Mouse (Mus musculus): ENCODE measurements around the gene Tstd2. TPM values are rescaled to one million over a fixed set of nuclear protein-coding genes. Genes with fewer than 3 reads are reported as not detected.
A peak's percentile ranks its signal among the peaks of the same experiment; 100 is the strongest.

Gene Tstd2
- polyA plus RNA-seq, 1 experiment from 2014 or later, result 36.1 TPM

DNA sequence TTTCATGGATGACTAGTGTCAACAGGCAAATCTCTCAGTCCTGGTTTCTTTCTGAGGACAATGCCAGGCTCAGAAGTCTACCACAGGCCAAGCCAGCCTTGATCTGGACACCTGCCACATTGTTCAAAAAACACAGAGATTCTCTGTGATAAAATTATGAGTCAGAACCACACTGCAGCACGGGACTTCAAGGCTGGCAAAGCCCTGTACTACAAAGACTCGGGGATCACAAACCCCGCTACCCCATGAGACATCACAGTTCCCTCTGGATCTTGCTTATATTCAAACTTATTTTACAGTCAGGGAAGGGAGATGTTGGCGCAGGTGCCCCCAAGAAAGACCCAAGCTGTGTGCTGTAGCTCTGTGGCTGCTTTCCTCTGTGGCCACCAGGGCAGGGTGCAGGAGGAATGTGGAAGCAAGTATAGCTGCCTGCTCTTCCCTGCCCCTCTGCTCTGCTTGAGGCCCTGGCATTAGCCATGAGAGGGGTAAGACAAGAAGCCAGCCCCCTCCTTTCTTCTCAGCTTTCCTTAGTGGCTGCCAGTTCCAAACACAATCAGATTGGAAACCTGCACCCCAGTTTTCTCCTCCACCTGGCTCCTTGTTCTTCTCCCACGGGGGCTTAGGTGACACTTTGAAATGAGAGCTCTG, 45.9 kb downstream of the Tstd2 start:
- H3K27me3 ChIP-seq (ENCODE audit: control insufficient read depth, insufficient read depth, low read length), result no peaks in the 10 kb centered on the region
- H3K9ac ChIP-seq (ENCODE audit: low read length), result no peak overlapping the region
- WGBS, result 88% methylated on average over 5 of the region's 5 CpGs
- DNase-seq (ENCODE audit: low spot score, missing footprints) (peak; percentile 57), ATAC-seq (ENCODE audit: low FRiP score) (no peak)
- H3K4me1 ChIP-seq (ENCODE audit: control insufficient read depth, insufficient read depth, low read length), result no peaks in the 10 kb centered on the region
- no peak overlapping the region for H3K27ac ChIP-seq (ENCODE audit: low read depth, low read length)
- no peaks in the 10 kb centered on the region for H3K9me3 ChIP-seq (ENCODE audit: control insufficient read depth, low read length)
- H3K4me2 ChIP-seq, result no peak overlapping the region
- H3K36me3 ChIP-seq (ENCODE audit: control insufficient read depth, insufficient read depth, low read length), result no peaks in the 10 kb centered on the region
- no peak overlapping the region for H3K4me3 ChIP-seq (ENCODE audit: low read depth, low read length)

DNA sequence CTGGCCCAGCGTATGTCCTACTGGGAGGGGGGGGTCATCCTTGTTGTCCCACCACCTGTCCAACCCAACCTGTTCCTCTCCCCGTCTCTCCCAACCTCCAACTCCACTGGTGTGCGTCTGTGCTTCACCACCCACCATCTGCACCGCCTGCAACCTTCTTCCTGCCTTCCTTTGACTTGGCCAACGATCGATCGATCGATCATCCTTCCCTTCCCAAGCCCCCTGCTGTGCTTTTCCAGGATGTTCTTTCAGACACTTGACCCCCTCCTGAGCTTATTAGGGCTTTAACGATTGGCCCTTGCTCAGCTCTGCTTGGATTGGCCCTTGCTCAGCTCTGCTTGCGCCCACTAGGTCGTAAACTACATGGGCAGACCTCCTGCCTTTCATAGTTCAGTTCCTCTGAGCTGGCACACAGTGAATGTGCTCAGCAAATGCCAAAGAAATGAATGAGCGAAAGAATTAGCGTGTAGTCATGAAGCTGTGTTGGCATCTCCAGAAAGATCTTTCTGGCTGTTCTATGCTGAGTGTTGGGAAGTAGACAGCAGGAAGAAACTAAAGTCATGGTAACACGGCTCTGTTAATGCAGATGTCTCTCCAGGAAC, 48.9 kb downstream of the Tstd2 start:
- no peak overlapping the region for H3K9ac ChIP-seq (ENCODE audit: low read length)
- H3K27me3 ChIP-seq (ENCODE audit: control insufficient read depth, insufficient read depth, low read length), result no peaks in the 10 kb centered on the region
- no peak overlapping the region for H3K4me3 ChIP-seq (ENCODE audit: low read depth, low read length)
- DNase-seq (ENCODE audit: low spot score, missing footprints) (peak; percentile 26), ATAC-seq (ENCODE audit: low FRiP score) (no peak)
- no peaks in the 10 kb centered on the region for H3K9me3 ChIP-seq (ENCODE audit: control insufficient read depth, low read length)
- WGBS, result 88% methylated on average over 14 of the region's 14 CpGs
- no peak overlapping the region for H3K27ac ChIP-seq (ENCODE audit: low read depth, low read length)
- no peak overlapping the region for H3K4me2 ChIP-seq
- no peaks in the 10 kb centered on the region for H3K36me3 ChIP-seq (ENCODE audit: control insufficient read depth, insufficient read depth, low read length)
- no peaks in the 10 kb centered on the region for H3K4me1 ChIP-seq (ENCODE audit: control insufficient read depth, insufficient read depth, low read length)

DNA sequence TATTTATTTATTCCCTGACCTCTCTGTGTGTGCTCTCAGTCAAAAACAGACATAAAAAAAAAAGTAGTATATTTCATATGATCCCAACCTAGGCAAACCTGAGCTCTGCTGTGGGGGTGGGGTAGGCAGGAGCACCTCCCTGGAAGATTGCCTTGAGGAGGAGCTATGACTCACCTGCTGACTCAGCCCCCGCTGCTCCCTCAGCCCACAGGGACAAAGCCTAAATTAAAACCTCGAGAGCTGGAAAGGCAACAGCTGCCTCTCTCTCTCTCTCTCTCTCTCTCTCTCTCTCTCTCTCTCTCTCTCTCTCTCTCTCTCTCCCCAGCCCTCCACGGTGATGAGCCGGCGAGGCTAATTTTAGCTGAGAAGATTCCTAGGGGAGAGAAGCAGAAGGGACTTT, 50.6 kb downstream of the Tstd2 start:
- no peak overlapping the region for H3K4me3 ChIP-seq (ENCODE audit: low read depth, low read length)
- no peak for ATAC-seq (ENCODE audit: low FRiP score)
- no peaks in the 10 kb centered on the region for H3K27me3 ChIP-seq (ENCODE audit: control insufficient read depth, insufficient read depth, low read length)
- H3K4me1 ChIP-seq (ENCODE audit: control insufficient read depth, insufficient read depth, low read length), result no peaks in the 10 kb centered on the region
- H3K36me3 ChIP-seq (ENCODE audit: control insufficient read depth, insufficient read depth, low read length), result no peaks in the 10 kb centered on the region
- 63% methylated on average over 5 of the region's 5 CpGs for WGBS
- no peak overlapping the region for H3K27ac ChIP-seq (ENCODE audit: low read depth, low read length)
- H3K4me2 ChIP-seq, result no peak overlapping the region
- H3K9ac ChIP-seq (ENCODE audit: low read length), result no peak overlapping the region
- peak; percentile 31 for DNase-seq (ENCODE audit: low spot score, missing footprints)
- no peaks in the 10 kb centered on the region for H3K9me3 ChIP-seq (ENCODE audit: control insufficient read depth, low read length)

DNA sequence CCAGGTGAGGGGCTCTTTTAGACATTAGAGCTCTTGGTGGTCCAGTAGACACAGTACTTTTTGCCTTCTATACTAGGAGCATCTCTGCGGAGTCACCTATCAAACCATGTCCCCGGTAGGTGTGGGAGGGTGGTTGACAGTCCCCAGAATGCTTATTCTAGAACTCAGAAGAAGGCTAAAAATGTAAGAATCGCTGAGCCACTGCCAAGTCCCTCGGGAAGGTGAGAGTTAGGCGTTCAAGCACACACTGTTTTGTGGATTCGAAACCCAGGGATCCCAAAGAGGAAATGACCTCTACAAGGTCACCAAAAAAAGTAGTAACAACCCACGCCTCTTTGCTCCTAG, 51.1 kb downstream of the Tstd2 start:
- 89% methylated on average over 7 of the region's 7 CpGs for WGBS
- H3K9ac ChIP-seq (ENCODE audit: low read length), result no peak overlapping the region
- no peaks in the 10 kb centered on the region for H3K27me3 ChIP-seq (ENCODE audit: control insufficient read depth, insufficient read depth, low read length)
- H3K4me2 ChIP-seq, result no peak overlapping the region
- no peak overlapping the region for H3K27ac ChIP-seq (ENCODE audit: low read depth, low read length)
- H3K4me1 ChIP-seq (ENCODE audit: control insufficient read depth, insufficient read depth, low read length), result no peaks in the 10 kb centered on the region
- H3K9me3 ChIP-seq (ENCODE audit: control insufficient read depth, low read length), result no peaks in the 10 kb centered on the region
- no peaks in the 10 kb centered on the region for H3K36me3 ChIP-seq (ENCODE audit: control insufficient read depth, insufficient read depth, low read length)
- DNase-seq (ENCODE audit: low spot score, missing footprints) (peak; percentile 41), ATAC-seq (ENCODE audit: low FRiP score) (no peak)
- no peak overlapping the region for H3K4me3 ChIP-seq (ENCODE audit: low read depth, low read length)

DNA sequence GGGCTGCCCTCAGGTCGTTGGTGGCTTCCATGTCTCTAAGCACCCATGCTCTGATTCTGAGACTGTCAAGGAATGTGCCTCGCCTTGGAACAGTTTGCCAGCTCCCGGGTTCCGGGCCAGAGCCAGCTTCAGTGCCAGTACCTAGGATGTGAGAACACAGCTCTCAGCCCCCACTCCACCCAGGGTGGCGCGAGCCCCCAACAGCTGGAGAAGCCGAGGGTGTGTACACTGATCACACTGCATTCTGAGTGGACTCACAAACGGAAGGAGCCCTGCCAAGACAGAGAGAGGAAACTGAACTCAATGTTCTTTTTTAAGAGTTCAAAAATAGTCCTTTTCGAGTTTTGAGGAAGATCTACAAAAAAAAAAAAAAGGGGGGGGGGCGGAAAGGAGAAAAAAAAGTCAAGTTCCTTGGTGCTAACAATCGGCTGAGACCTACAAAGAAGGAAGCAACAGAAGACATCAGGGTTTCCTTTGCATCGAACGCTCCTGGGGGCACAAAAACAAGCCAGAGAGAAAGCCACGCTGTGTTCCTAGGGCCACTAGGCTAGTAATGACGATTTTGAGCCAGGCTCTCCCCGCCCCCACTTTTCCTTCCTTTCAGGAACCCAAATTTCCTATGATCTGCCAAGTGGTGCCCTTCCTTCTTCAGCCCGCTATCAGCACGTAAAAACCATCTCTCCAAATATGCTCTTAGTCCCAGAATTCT, 51.6 kb downstream of the Tstd2 start:
- ATAC-seq (ENCODE audit: low FRiP score) (no peak), DNase-seq (ENCODE audit: low spot score, missing footprints) (peak; percentile 26)
- H3K4me2 ChIP-seq, result no peak overlapping the region
- H3K27me3 ChIP-seq (ENCODE audit: control insufficient read depth, insufficient read depth, low read length), result no peaks in the 10 kb centered on the region
- no peaks in the 10 kb centered on the region for H3K4me1 ChIP-seq (ENCODE audit: control insufficient read depth, insufficient read depth, low read length)
- no peaks in the 10 kb centered on the region for H3K36me3 ChIP-seq (ENCODE audit: control insufficient read depth, insufficient read depth, low read length)
- no peak overlapping the region for H3K9ac ChIP-seq (ENCODE audit: low read length)
- no peaks in the 10 kb centered on the region for H3K9me3 ChIP-seq (ENCODE audit: control insufficient read depth, low read length)
- WGBS, result 86% methylated on average over 17 of the region's 18 CpGs
- H3K27ac ChIP-seq (ENCODE audit: low read depth, low read length), result no peak overlapping the region
- no peak overlapping the region for H3K4me3 ChIP-seq (ENCODE audit: low read depth, low read length)

DNA sequence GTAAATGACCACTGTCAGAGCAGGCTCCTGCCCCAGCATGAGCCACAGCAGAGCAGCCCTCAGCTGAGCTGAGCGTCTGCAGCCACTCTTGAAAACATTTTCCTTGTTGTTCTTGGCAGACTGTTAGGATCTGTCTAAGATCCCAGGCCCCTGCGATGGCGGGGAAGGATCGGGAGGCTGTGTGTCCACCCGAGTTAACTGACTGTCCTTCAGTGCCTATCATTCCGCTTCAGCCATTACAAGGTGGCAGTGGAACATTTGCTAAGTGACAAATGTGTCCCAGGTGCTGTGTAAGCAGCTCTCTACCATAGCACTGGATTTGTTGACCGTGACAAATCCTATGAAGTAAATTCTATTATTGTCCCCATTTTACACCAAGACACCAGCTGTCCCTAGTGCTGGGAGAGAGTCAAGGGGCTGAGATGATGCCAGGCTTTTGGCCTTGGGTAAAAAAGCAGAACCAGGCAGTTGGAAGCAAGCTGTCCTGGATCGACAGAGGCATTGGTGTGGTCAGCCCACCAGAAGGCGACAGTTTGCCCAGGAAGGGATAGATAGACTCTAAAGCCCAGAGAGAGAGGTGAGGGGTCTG, 53.2 kb downstream of the Tstd2 start:
- no peak for ATAC-seq (ENCODE audit: low FRiP score)
- no peaks in the 10 kb centered on the region for H3K27me3 ChIP-seq (ENCODE audit: control insufficient read depth, insufficient read depth, low read length)

DNA sequence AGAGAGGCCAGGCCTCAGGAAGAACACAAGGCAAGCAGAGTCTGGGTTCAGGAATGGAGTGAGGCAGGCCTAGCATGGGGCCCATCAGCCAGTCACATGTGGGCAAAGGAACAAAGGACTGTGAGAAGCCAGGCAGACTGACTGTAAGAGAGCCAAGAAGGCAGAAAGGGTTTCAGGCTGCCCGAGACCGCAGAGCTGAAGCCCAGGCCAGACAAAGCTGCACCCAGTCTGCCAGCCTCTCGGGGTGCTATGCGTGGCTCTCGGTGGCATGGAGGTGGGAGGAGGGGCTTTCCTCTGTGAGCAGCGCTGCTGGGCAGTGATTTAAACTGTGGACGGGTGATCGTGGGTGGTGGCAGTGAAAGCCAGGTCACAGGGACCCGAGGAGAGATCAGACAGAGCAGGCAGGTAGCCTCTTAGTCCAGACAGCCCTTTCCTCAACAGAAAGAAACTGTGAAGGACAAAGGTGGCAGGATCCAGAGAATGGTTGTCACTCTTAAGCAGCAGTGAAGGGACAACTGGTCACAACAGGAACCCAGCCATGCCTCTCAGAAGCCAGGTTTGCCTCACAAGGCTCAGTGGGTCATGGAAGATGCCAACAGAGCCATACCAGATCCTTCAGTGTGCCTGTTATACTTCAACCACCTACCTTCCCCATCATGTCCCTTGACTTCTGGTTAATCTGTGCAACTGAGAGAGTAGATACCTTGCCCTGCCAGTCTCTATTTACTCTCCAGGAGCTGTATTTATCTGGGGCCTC, 53.9 kb downstream of the Tstd2 start:
- Histone ChIP-seq H3K9me3 (ENCODE audit: control insufficient read depth, low read length) (no peaks in the 10 kb centered on the region), H3K4me3 (ENCODE audit: low read depth, low read length) (no peak overlapping the region), H3K27me3 (ENCODE audit: control insufficient read depth, insufficient read depth, low read length) (no peaks in the 10 kb centered on the region), H3K27ac (ENCODE audit: low read depth, low read length) (no peak overlapping the region), H3K9ac (ENCODE audit: low read length) (no peak overlapping the region), H3K4me2 (no peak overlapping the region), H3K36me3 (ENCODE audit: control insufficient read depth, insufficient read depth, low read length) (no peaks in the 10 kb centered on the region), H3K4me1 (ENCODE audit: control insufficient read depth, insufficient read depth, low read length) (no peaks in the 10 kb centered on the region)
- WGBS, result 68% methylated on average over 9 of the region's 9 CpGs
- peak; percentile 51 for DNase-seq (ENCODE audit: low spot score, missing footprints)
- no peak for ATAC-seq (ENCODE audit: low FRiP score)

More for the DNA sequence above, 53.2 kb downstream of the Tstd2 start:
- no peak overlapping the region for H3K4me2 ChIP-seq
- no peaks in the 10 kb centered on the region for H3K9me3 ChIP-seq (ENCODE audit: control insufficient read depth, low read length)
- H3K4me1 ChIP-seq (ENCODE audit: control insufficient read depth, insufficient read depth, low read length), result no peaks in the 10 kb centered on the region
- no peak overlapping the region for H3K9ac ChIP-seq (ENCODE audit: low read length)
- no peak overlapping the region for H3K27ac ChIP-seq (ENCODE audit: low read depth, low read length)
- 65% methylated on average over 9 of the region's 9 CpGs for whole genome bisulfite sequencing
- no peak overlapping the region for H3K4me3 ChIP-seq (ENCODE audit: low read depth, low read length)
- peak; percentile 69 for DNase-seq (ENCODE audit: low spot score, missing footprints)
- H3K36me3 ChIP-seq (ENCODE audit: control insufficient read depth, insufficient read depth, low read length), result no peaks in the 10 kb centered on the region

DNA sequence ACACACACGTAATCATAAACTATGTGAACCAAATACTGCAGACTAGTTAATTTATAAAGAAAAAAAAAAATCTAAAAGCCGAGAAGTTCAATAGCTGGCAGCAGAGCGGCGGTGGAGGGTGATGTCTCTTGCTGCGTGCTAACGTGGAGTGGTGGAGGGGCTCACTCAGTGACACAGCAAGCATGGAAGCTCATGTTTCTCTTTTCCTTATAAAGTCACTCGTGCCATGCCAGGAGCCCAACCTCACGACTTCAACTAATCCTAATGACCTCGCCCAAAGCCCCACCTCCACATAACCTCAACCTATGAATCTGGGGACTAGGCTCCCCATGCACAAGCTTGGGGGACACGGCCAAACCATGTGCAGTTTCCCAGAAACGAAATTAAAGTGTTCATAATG, 55.9 kb downstream of the Tstd2 start:
- Histone ChIP-seq H3K4me3 (ENCODE audit: low read depth, low read length) (no peak overlapping the region), H3K4me2 (no peak overlapping the region), H3K27me3 (ENCODE audit: control insufficient read depth, insufficient read depth, low read length) (no peaks in the 10 kb centered on the region), H3K27ac (ENCODE audit: low read depth, low read length) (no peak overlapping the region), H3K9me3 (ENCODE audit: control insufficient read depth, low read length) (no peaks in the 10 kb centered on the region), H3K9ac (ENCODE audit: low read length) (no peak overlapping the region), H3K4me1 (ENCODE audit: control insufficient read depth, insufficient read depth, low read length) (no peaks in the 10 kb centered on the region), H3K36me3 (ENCODE audit: control insufficient read depth, insufficient read depth, low read length) (no peaks in the 10 kb centered on the region)
- DNase-seq (ENCODE audit: low spot score, missing footprints), result no peak
- WGBS, result 80% methylated on average over 11 of the region's 11 CpGs
- no peak for ATAC-seq (ENCODE audit: low FRiP score)
